Mouse (Mus musculus) kidney, adult 8-10 months (tissue): ENCODE data around the gene Gm17542.
"Not testable (repeated sequence)": the region's sequence is repeated elsewhere in the genome, so short reads cannot be mapped to it uniquely, and the experiment has no call there.

Experiments
- DNase-seq, 2 experiments: peaks; one replicate each; pipeline ENCODE4 v3.0.0; 2022

Gm17542 gene

DNA sequence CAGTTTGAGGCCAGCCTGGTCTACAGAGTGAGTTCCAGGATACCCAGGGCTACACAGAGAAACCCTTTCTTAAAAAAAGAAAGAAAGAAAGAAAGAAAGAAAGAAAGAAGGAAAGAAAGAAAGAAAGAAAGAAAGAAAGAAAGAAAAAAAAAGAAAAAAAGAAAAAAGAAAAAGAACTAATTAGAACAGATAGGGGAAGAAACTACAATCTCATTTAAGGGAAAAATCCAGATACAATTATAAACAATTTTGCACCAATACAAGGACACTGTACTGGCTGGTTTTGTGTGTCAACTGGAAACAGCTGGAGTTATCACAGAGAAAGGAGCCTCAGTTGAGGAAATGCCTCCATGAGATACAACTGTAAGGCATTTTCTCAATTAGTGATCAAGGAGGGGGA, at the start of gene Gm17542:
Gene Gm17542, minus strand, starts transcription at position 101 of the 400 bp plus-strand sequence.
- not testable (repeated sequence) for DNase-seq

DNA sequence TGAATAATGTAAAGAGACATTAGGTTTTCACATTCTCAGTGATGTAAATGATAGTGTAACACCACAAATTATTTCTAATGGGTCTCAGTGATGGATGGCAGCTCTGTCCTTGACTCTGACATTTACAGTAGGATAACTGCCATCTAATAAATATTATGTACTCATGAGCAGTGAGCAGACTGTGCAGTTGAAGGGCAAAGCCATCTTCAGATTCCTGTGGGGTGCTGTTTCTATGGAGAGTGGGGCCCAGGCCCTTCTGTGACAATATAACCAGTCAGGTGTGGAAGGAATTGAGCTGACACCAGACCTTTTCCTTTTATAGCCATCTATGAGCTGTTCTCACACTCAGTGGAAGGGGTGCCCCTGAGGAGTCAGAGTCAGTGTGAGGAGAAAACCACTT, 21.8 kb upstream of the Gm17542 start:
- DNase-seq = no peak

DNA sequence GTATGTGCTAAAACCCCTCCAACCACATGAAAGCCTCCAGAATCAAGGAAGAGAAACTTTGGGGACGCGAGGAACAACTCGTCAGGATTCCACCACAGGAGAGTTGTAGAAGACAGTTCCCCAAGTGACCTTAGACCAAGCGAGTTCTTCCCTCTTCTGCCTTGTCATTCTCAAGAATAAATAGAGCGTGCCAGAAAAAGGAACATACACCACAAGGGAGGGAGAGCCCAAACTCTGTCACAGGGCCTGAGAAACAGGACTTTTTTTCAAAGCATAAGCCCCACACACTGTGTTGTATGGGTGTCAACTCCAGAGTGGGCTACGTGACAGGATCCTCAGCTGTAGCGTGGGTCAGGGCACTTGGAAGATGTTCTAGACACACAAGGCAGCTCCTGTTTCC, 20.1 kb upstream of the Gm17542 start:
- no peak for DNase-seq

DNA sequence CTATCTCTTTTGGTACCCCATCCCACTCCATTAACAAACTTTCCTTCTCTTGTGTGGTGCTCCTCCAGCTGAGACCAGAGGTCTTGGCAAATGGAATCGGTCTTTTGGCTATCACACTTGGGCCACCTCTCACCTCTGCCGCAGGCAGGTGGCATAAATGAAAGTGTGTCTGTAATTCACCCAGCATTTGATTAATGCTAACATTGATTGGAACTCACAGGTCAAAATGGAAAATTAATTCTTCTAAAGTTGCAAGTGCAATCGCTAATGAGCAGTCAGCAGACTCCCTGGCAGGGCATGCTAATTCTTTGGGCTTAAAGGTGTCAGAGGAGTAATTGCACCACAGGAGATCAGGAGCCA, 3.2 kb downstream of the Gm17542 start:
- no peak for DNase-seq

DNA sequence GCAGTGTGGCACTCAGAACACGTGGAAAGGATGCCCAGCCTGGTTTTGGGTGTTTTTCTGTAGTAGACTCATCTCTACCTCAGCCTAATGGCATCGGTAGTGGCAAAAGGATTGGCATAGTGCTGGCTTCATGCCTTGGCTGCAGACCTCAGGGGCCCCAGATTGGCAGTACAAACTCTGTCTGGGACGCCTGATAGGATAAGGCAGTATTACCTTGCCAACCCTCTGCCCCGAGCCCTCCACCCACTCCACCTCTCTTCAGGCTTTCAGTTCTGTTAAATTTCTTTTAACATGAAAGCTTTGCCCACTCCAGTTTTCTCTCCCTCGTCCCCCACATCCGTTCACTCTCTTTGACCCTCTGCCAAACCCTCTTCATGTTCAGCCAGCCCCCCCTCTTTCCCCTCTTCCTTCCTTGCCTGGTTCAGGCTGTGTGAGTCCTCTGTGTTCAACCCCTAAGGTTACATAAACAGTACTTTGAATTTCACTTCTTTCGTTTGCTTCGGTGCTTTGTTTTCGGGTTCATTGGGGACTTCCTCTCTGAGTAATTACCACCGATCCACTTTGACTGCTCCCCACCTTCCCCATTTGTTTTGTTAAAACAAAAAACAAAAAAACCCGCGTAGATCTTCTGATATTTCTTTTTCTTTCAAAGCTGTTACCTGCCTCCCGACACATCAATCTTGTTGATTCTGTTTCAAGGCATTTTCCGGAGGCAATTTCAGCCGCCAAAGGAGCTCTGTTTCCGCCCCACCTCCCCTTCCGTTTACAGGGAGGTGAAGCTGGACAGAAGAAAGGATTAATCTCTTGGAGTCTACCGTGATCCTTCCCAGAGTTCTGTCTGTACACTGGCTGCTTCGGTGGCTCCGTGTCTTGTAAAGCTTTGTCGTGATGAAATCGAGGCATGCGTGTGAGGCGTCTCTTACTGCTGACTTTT, 3.9 kb downstream of the Gm17542 start:
- DNase-seq = no peak

DNA sequence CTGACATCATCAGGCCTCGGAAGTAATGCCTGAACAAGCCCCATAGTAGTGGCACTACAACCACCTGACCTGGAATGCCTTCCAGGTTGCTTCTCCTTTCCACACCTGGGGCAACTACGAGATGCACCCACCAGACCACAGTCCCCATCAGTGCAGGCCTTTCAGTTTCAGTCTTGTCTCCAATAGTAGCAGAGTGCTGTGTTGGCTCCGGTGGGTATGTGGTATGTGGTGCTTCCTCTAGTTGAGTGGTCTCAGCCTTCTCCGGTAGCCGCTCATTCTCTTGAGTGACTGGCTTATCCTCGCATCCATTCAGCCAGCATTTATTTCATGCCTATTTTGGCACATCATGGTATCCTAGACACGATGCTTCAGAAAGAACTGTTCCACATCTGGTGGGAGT, 4.8 kb downstream of the Gm17542 start:
- DNase-seq = no peak

DNA sequence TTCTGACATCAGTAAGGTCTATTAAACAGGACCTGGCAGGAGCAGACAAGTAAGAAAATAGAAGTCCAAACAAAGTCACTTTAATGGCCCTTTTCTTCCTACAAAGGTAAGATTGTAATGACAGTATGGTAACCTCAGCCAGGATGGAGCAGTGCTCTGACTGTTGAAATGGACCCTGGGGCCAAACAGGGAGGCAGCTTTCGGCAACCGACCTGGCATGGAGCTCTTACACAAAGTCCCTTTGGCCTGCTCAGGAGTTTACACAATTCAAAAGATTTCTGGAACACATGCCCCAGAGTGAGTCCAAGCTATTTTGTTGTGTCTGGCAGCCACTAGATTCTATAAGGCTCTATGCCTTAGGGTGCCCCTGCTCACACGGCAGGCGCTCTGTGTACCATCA, 9.0 kb downstream of the Gm17542 start:
- no peak for DNase-seq

DNA sequence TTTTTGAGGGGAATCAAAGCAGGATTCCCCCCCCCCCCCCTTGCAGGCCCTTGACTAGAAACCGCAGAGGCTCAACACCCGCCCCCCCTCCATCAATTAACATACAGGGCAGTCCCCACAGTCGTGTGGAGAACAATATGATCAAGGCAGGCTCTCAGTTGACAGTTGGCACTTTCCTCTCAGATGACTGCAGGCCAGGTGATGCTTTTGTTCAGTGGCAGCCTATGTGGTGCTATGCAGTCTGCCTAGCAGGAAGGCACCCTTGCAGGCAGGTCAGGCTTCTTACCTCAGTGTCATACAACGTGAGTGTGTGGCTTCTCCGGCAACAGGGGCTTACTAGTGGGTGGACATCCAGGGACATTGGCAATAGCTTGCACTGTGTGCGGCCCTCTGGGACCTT, 17.4 kb downstream of the Gm17542 start:
- DNase-seq = no peak

DNA sequence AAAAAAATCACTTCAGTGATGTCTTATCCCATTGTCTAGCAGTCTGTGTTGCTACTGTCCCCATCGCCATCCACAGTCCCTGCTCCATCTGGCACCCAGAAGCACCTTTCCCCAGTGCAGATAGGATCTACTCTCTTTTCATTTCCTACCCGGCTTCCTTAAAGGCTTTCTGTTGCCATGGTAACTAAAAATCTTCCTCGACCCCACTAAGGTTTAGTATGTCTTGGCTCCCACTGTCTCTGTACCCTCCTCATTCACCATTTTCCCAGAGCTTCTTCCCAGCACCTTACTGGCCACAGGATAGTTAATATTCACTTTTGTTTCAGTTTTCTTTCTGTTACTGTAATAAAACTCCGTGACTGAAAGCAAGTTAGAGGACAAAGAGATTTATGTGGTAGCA, 17.9 kb downstream of the Gm17542 start:
- no peak for DNase-seq

DNA sequence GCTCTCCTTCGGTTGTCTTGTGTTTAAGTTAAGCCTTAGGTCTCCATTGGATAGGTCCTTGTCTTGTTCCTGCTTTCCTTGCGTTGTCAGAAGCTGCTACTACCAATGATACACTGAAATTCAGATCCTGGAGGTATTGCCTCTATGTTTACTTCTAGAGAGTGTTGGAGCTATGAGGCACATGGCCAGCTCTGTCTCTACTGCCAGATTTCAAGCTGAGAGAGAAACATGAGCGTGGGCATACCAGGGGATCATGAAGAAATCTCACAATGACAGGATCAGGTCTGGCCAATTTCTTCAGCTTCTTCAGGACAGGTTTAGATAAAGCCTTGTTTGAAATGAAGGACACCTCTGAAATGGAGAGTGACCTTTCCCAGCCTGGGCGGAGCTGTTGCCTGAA, 19.1 kb downstream of the Gm17542 start:
- no peak for DNase-seq

DNA sequence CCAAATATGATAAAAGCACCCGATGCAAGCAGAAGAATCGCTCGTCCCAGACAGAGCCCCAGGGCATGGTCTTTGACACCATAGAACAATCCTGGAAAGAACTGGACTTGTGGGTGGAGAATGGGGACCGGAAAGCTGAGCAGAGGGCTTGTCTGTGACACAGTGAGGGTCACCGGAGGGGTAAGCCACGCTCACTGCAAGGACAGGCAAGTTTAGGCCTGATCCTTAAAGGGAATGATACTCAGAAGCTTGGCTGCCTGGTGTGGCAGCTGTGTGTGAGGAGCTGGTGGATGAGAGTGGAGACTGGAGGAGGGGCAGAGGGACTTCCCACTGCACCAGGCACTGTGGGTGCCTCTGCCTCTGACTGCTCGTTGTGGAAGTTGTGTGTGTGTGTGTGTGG, 27.0 kb downstream of the Gm17542 start:
- no peak for DNase-seq

DNA sequence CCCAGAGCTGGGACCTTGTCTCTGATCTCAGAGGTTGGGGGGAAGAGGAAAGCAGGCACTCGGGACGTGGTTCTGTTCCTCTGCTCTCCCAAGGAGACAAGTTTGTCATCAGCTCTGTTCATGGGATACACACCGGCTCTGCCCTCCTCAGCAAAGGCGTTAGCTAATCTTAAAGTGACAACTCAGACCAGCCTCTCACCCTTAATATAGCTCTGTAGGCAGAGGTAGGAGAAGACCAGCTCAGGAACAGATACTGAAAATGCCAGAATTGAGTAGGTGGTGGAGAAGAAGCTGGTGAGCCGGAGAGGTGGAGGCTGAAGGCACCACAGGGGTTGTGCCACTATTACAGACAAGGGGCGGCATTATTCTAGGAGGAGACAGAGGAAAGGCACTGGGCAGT, 38.7 kb downstream of the Gm17542 start:
- DNase-seq = no peak

DNA sequence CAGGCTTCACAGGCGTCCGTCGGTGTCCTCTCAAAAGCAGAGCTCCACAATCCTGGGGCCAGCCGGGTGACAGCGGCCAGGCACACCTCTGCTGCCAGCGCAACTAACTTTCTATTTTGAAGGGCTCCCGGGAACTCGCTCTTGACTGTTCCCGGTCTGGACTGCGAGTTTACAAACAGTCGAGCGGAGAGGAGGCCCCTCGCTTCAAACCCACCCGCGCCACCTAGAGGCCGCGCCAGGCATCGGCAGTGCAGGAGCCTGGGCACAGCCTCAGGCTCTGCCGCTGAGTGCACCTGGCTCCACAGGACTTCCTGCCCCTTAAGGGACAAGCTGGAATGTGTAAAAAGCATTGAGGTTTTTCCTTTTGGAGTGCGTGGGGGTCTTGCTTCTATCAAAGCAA, 42.5 kb downstream of the Gm17542 start, which contains the start of gene Edar:
Gene Edar, minus strand, starts transcription at position 122 of the 400 bp plus-strand sequence.
- peak; percentile 68 to 74 for DNase-seq

DNA sequence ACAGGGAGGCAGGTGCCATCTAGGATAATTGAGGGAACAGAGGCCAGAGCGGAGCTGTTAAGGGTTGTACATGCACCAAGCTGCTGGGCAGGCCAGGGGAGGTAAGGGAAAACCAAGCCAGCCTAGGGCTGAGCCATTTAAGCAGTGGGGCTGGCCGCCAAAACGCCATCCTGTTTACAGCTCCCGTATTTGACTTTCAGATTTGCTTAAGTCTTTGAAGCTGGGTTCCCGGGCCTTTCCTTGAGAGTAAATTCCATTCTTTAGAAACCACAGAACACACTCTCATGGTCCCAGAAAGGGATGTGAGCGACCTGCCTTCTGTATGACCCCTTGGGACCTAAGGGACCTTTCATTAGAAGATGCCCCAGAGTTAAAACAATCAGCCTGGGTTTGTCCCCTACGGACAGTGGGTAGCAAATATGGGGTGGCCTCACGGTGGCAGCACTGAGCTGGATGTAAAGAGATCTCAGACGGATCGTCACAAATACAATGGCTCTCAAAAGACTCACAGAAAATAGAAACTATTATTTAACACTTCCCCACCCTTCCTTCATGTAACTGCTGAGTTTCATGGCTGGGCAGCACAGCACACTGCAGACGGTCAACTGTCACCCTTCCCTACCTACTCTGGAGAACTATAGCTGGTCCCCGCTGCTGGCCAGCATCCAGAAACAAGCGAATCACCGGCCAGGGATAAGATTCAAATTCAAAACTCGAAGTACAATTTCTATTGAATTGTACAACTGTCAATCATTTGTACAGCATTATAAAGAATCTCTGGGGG, 44.5 kb downstream of the Gm17542 start:
- peak; percentile 43 to 78 for DNase-seq

DNA sequence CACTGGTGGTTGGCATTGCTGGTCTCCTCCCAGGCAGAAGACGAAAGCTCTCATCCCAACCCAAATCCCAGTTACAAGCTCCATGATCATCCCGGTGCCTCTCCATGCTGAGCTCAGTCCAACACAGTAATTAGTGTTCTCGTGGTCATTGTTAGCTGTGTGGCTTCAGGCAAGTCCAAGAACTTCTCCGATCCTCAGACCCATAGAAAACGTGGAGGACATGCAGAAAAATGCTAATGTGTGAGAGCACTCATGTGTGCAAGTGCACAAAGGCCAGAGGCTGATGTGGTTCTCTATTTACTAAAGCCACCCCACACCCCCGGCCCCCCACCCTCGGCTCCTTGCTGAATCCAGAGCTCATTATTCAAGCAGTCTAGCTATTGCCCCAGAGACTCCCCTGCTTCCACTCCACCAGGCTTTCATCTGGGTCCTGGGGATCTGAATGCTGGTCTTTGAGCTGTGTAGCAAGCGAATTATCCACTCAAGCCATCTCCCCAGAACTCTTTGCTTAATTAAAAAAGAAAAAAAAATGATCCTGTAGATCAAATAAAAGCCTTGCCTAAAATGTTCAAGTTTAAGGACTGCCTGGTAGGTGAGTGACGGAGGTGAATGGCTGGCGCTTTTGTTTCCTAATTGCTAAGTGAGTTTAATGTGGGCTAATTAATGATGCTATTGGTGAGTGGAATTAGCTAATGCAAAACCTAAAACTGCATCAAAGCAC, 45.3 kb downstream of the Gm17542 start:
- no peak for DNase-seq

DNA sequence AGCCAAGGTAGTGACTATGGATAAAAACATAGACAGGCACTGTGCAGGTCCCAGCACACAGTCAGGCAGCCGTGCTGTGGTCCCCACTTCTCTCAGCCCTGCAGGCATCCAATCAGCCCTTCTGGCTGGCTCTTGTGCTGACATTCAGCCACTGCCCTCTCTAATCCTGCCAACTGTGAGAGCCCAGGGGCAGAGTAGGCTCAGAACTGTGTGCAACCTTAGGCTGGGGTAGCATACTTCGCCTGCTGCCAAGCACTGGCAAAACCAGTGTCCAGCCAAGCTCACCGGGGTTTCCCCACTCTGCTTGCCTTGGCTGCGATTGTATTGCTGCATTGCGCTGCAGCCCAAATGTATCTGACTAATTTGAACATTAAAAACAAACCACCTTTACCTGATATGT, 54.1 kb downstream of the Gm17542 start:
- peak; percentile 20 to 27 for DNase-seq
